Mouse (Mus musculus) stomach, postnatal 0 days (tissue): ENCODE results near the gene Mon1a. TPM values are rescaled to one million over a fixed set of nuclear protein-coding genes. Genes with fewer than 3 reads are reported as not detected.

Experiments used
- ATAC-seq: fragments of 200-750 bp; cut with Nextera tagmentation; 2 replicates; pipeline ENCODE4 v1.8.0; 2017; ENCODE audit not compliant: low FRiP score, low TSS enrichment
- DNase-seq: peaks from one replicate; pipeline ENCODE4 v3.0.0-alpha.2; 2016; ENCODE audit warnings: low spot score
- H3K27ac ChIP-seq: fragments of 300-500 bp; sonication (generic); replicated peaks from 2 replicates; pipeline ENCODE4 v1.5.1; 2014; ENCODE audit warnings: mild to moderate bottlenecking, control low read depth
- H3K27me3 ChIP-seq: fragments of 300-500 bp; sonication (generic); 2 replicates; pipeline ENCODE4 v1.6.1; 2014; ENCODE audit warnings: low read length; ENCODE audit not compliant: control insufficient read depth, insufficient read depth
- H3K36me3 ChIP-seq: fragments of 300-500 bp; sonication (generic); 2 replicates; pipeline ENCODE4 v1.6.1; 2014; ENCODE audit warnings: low read length, mixed read lengths; ENCODE audit not compliant: control insufficient read depth, insufficient read depth
- H3K4me1 ChIP-seq: fragments of 300-500 bp; sonication (generic); replicated peaks from 2 replicates; pipeline ENCODE4 v1.6.1; 2014; ENCODE audit warnings: antibody characterized with exemption; ENCODE audit not compliant: control insufficient read depth, insufficient read depth
- H3K4me2 ChIP-seq: fragments of 300-500 bp; sonication (generic); replicated peaks from 2 replicates; pipeline ENCODE4 v1.6.1; 2014; ENCODE audit warnings: low read depth, mild to moderate bottlenecking, control low read depth, moderate library complexity
- H3K4me3 ChIP-seq: fragments of 300-500 bp; sonication (generic); 2 replicates; pipeline ENCODE4 v1.5.1; 2014; ENCODE audit warnings: low read depth, low read length, control low read depth
- H3K9ac ChIP-seq: fragments of 300-500 bp; sonication (generic); 2 replicates; pipeline ENCODE4 v1.6.1; 2014; ENCODE audit warnings: mild to moderate bottlenecking, low read length, control low read depth, mixed read lengths
- H3K9me3 ChIP-seq: fragments of 300-500 bp; sonication (generic); 2 replicates; pipeline ENCODE4 v1.6.1; 2016; ENCODE audit warnings: low read length; ENCODE audit not compliant: control insufficient read depth
- CTCF ChIP-seq: IDR thresholded peaks from 2 replicates; pipeline ENCODE4 v1.5.1; 2016; ENCODE audit warnings: antibody characterized with exemption, low read depth, mild to moderate bottlenecking, moderate library complexity
- EP300 ChIP-seq: optimal IDR thresholded peaks from 2 replicates; pipeline ENCODE3; 2016; ENCODE audit warnings: antibody characterized with exemption
- WGBS: fragments of 180-500 bp; shearing (Covaris S2); extraction: QIAGEN DNeasy Blood & Tissue Kit; methylation state at CpG from one replicate; pipeline ENCODE4 v1.1.7; 2014; 5-methylcytosine and 5-hydroxymethylcytosine counted together
- polyA plus RNA-seq: library from polyadenylated mRNA; unstranded; fragments of >200 nt; fragmentation: Nextera tagmentation; extraction: Ambion mirVana; gene quantifications from 2 replicates; pipeline ENCODE4 v1.2.1, GENCODE M21; 2015

Gene Mon1a
- polyA plus RNA-seq, 1 experiment from 2014 or later = 22.9 TPM

- H3K4me3 ChIP-seq = no peak overlapping the region
- no peak overlapping the region for H3K27ac ChIP-seq
- no peaks in the 10 kb centered on the region for H3K36me3 ChIP-seq
- WGBS = 77% methylated on average over 13 of the region's 13 CpGs
- no peak overlapping the region for H3K4me2 ChIP-seq
- no peaks in the 10 kb centered on the region for H3K27me3 ChIP-seq
- no peak for TF ChIP-seq CTCF
- no peak for TF ChIP-seq EP300
- H3K4me1 ChIP-seq = no peaks in the 10 kb centered on the region
- no peak for DNase-seq
- no peak overlapping the region for H3K9ac ChIP-seq
- no peaks in the 10 kb centered on the region for H3K9me3 ChIP-seq
- ATAC-seq = no peak
Observed at GRCm38 (mm10) chr9:107949184-107949921, 61.4 kb downstream of the Mon1a start.

GRCm38 (mm10) chr9:107949922-107950235 is 61.9 kb downstream of the Mon1a start, which contains the start of gene Traip:
Traip (plus strand) TSS chr9:107950136.
- Histone ChIP-seq H3K4me1 (no peaks in the 10 kb centered on the region), H3K9me3 (no peaks in the 10 kb centered on the region), H3K27me3 (no peaks in the 10 kb centered on the region), H3K4me2 (peak within 1 kb of the TSS; percentile 76), H3K4me3 (peak within 1 kb of the TSS; percentile 66), H3K27ac (peak within 1 kb of the TSS; percentile 67), H3K9ac (peak within 1 kb of the TSS; percentile 67), H3K36me3 (no peaks in the 10 kb centered on the region)
- WGBS = 92% methylated on average over 10 of the region's 10 CpGs
- DNase-seq (no peak), ATAC-seq (no peak)
- TF ChIP-seq CTCF = no peak
- TF ChIP-seq EP300 = no peak

- DNase-seq (peak; percentile 92), ATAC-seq (peak; percentile 94)
- Histone ChIP-seq H3K4me1 (no peaks in the 10 kb centered on the region), H3K9me3 (no peaks in the 10 kb centered on the region), H3K4me3 (peak overlapping the region; percentile 66), H3K4me2 (peak overlapping the region; percentile 76), H3K36me3 (no peaks in the 10 kb centered on the region), H3K27ac (peak overlapping the region; percentile 67), H3K9ac (peak overlapping the region; percentile 67), H3K27me3 (no peaks in the 10 kb centered on the region)
- TF ChIP-seq EP300 (no peak), CTCF (no peak)
- 11% methylated on average over 45 of the region's 45 CpGs for WGBS
Observed at GRCm38 (mm10) chr9:107950460-107951355, 62.8 kb downstream of the Mon1a start.

Other genes starting within 250 kb of the Mon1a start
- gene Slc38a3, start 218.6 kb upstream of the Mon1a start, polyA plus RNA-seq = 0.95 and 1.1 TPM in 2 replicates
- 2.1 and 2.9 TPM in 2 replicates for gene Gnat1, start 208.4 kb upstream of the Mon1a start, polyA plus RNA-seq
- 11.7 and 15.1 TPM in 2 replicates for gene Sema3f, start 177.7 kb upstream of the Mon1a start, polyA plus RNA-seq
- 60.2 and 67.3 TPM in 2 replicates for gene Rbm5, start 117.2 kb upstream of the Mon1a start, polyA plus RNA-seq
- 25.3 and 25.6 TPM in 2 replicates for gene Rbm6, start 14.9 kb upstream of the Mon1a start, polyA plus RNA-seq
- gene Mst1r, start 18.7 kb downstream of the Mon1a start, polyA plus RNA-seq = 10.4 and 10.6 TPM in 2 replicates
- not detected in 2 replicates for gene Actl11, start 40.3 kb downstream of the Mon1a start, polyA plus RNA-seq
- gene Camkv, start 47.5 kb downstream of the Mon1a start, polyA plus RNA-seq = 0.62 and 0.94 TPM in 2 replicates
- 4.8 and 5.7 TPM in 2 replicates for gene Traip, start 62.0 kb downstream of the Mon1a start, polyA plus RNA-seq
- gene Uba7, start 87.4 kb downstream of the Mon1a start, polyA plus RNA-seq = 24.7 and 28.9 TPM in 2 replicates
- 0.69 and 0.87 TPM in 2 replicates for gene Gm20661, start 94.9 kb downstream of the Mon1a start, polyA plus RNA-seq
- 25.9 and 27.6 TPM in 2 replicates for gene Inka1, start 97.7 kb downstream of the Mon1a start, polyA plus RNA-seq
- 1.3 and 2.0 TPM in 2 replicates for gene Cdhr4, start 104.3 kb downstream of the Mon1a start, polyA plus RNA-seq
- gene Gm20662, start 108.2 kb downstream of the Mon1a start, polyA plus RNA-seq = 0.18 TPM in 1 of 2 replicates, not detected in the other
- 24.0 and 26.3 TPM in 2 replicates for gene Ip6k1, start 114.3 kb downstream of the Mon1a start, polyA plus RNA-seq
- gene Gmppb, start 161.1 kb downstream of the Mon1a start, polyA plus RNA-seq = 48.5 and 49.5 TPM in 2 replicates
- gene Amigo3, start 165.0 kb downstream of the Mon1a start, polyA plus RNA-seq = 2.8 and 2.9 TPM in 2 replicates
- 4.4 and 4.8 TPM in 2 replicates for gene Mst1, start 192.3 kb downstream of the Mon1a start, polyA plus RNA-seq
- gene Rnf123, start 195.2 kb downstream of the Mon1a start, polyA plus RNA-seq = 13.8 and 15.7 TPM in 2 replicates
- gene Apeh, start 206.5 kb downstream of the Mon1a start, polyA plus RNA-seq = 35.4 and 38.4 TPM in 2 replicates